Mouse (Mus musculus): ENCODE measurements around the gene 2300002M23Rik. TPM values are rescaled to one million over a fixed set of nuclear protein-coding genes. Genes with fewer than 3 reads are reported as not detected.

The 2300002M23Rik gene
- total RNA-seq, 1 experiment from 2014 or later = not detected

Other genes starting within 250 kb of the 2300002M23Rik start
- gene H2-Q1, start 247.0 kb upstream of the 2300002M23Rik start, total RNA-seq (2021) = 0.90 and 2.0 TPM in 2 replicates
- 1.1 TPM in 1 of 2 replicates, not detected in the other for gene H2-Q2, start 225.2 kb upstream of the 2300002M23Rik start, total RNA-seq (2021)
- gene H2-Q4, start 187.8 kb upstream of the 2300002M23Rik start, total RNA-seq (2021) = 16.5 and 20.9 TPM in 2 replicates
- gene H2-Q6, start 142.6 kb upstream of the 2300002M23Rik start, total RNA-seq (2021) = 2.1 TPM in 1 of 2 replicates, not detected in the other
- gene H2-Q7, start 128.3 kb upstream of the 2300002M23Rik start, total RNA-seq (2021) = 1.6 and 1.8 TPM in 2 replicates
- 2.3 and 14.7 TPM in 2 replicates for gene H2-Q10, start 97.4 kb upstream of the 2300002M23Rik start, total RNA-seq (2021)
- 0.30 and 0.90 TPM in 2 replicates for gene Pou5f1, start 61.4 kb upstream of the 2300002M23Rik start, total RNA-seq (2021)
- 16.0 and 21.2 TPM in 2 replicates for gene Tcf19, start 50.6 kb upstream of the 2300002M23Rik start, total RNA-seq (2021)
- gene Cchcr1, start 50.4 kb upstream of the 2300002M23Rik start, total RNA-seq (2021) = 15.7 and 16.6 TPM in 2 replicates
- not detected in 2 replicates for gene Psors1c2, start 34.2 kb upstream of the 2300002M23Rik start, total RNA-seq (2021)
- gene Cdsn, start 15.3 kb upstream of the 2300002M23Rik start, total RNA-seq (2021) = 0.43 TPM in 2 replicates
- gene Sfta2, start 34.1 kb downstream of the 2300002M23Rik start, total RNA-seq (2021) = not detected in 2 replicates
- not detected in 2 replicates for gene Gm9573, start 59.2 kb downstream of the 2300002M23Rik start, total RNA-seq (2021)
- gene Mucl3, start 76.2 kb downstream of the 2300002M23Rik start, total RNA-seq (2021) = not detected in 2 replicates
- gene Vars2, start 100.1 kb downstream of the 2300002M23Rik start, total RNA-seq (2021) = 41.5 and 65.4 TPM in 2 replicates
- 22.4 and 26.9 TPM in 2 replicates for gene Gtf2h4, start 106.3 kb downstream of the 2300002M23Rik start, total RNA-seq (2021)
- 41.7 and 54.6 TPM in 2 replicates for gene Ddr1, start 137.2 kb downstream of the 2300002M23Rik start, total RNA-seq (2021)

Measured in adrenal gland, postnatal 25 days (tissue).